Mouse (Mus musculus): Measurements from ENCODE around the gene Foxk1. TPM values are rescaled to one million over a fixed set of nuclear protein-coding genes. Genes with fewer than 3 reads are reported as not detected.

Gene Foxk1
- total RNA-seq (2014; rRNA removed; ENCODE audit: low replicate concordance) (9.5 and 9.7 TPM in 2 replicates), polyA plus RNA-seq (2015; fragmentation: Nextera tagmentation; extraction: Ambion mirVana) (1.8 and 3.5 TPM in 2 replicates)

GRCm38 (mm10) chr5:142400981-142401640, at the start of gene Foxk1:
Foxk1 (plus strand) TSS chr5:142401497.
- under 1% methylated on average over 47 of the region's 60 CpGs for WGBS
- peak; percentile 90 for ATAC-seq (ENCODE audit: insufficient read depth, low read depth)
- Histone ChIP-seq H3K4me3 (ENCODE audit: low read depth, low read length) (peak within 1 kb of the TSS; percentile 88), H3K4me1 (ENCODE audit: control insufficient read depth, insufficient read depth) (peaks cover 41% of the 10 kb centered on the region), H3K4me2 (ENCODE audit: low read depth, low read length) (peak within 1 kb of the TSS; percentile 81), H3K27me3 (ENCODE audit: control insufficient read depth, insufficient read depth, low read length) (no peaks in the 10 kb centered on the region), H3K27ac (ENCODE audit: low read depth) (peak within 1 kb of the TSS; percentile 92), H3K36me3 (replicated peaks; ENCODE audit: control insufficient read depth, insufficient read depth, low read length) (0 out of 2 replicates have a peak, but pooled peaks cover 3% of the 10 kb centered on the region), H3K9me3 (replicated peaks; ENCODE audit: control insufficient read depth, low read length) (no peaks in the 10 kb centered on the region), H3K9ac (replicated peaks; ENCODE audit: low read depth, low read length) (peak within 1 kb of the TSS; percentile 94)
- peak; percentile 76 for DNase-seq (ENCODE audit: low spot score)
- TF ChIP-seq CTCF (IDR thresholded peaks at IDR 0.05; ENCODE audit: low read depth) (no peak), EP300 (IDR thresholded peaks at IDR 0.05; ENCODE audit: low read depth) (no peak)

DNA sequence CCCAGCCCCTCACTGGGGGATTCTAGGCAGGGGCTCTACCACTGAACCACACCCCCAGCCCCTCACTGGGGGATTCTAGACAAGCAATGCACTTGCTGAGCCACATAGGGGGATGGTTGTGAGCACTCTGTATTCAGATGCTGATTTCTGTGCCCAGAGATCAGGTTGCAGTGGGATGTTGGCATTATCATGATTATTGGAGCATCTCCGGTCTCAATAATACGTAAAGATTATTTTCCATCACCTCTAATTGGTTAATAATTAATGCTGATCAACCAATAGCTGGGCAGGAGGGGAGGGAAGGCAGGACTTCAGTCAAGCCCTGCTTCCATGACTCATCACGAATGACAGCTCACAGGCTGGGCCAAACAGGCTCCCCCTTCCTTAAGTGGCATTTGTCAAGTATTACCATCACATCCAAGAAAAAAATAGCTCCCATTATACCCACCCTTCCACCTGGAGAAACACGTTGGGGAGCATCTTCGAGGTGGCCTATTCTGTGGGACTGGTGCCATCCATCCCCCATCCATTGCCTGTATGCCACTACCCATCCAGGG, 48.9 kb upstream of the Foxk1 start:
- WGBS, result 77% methylated on average over 5 of the region's 5 CpGs
- Histone ChIP-seq H3K9me3 (replicated peaks; ENCODE audit: control insufficient read depth, low read length) (no peaks in the 10 kb centered on the region), H3K4me2 (ENCODE audit: low read depth, low read length) (no peak overlapping the region), H3K4me1 (ENCODE audit: control insufficient read depth, insufficient read depth) (no peaks in the 10 kb centered on the region), H3K27ac (ENCODE audit: low read depth) (no peak overlapping the region), H3K27me3 (ENCODE audit: control insufficient read depth, insufficient read depth, low read length) (no peaks in the 10 kb centered on the region), H3K4me3 (ENCODE audit: low read depth, low read length) (no peak overlapping the region), H3K9ac (replicated peaks; ENCODE audit: low read depth, low read length) (no peak overlapping the region), H3K36me3 (replicated peaks; ENCODE audit: control insufficient read depth, insufficient read depth, low read length) (no peaks in the 10 kb centered on the region)
- TF ChIP-seq EP300 (IDR thresholded peaks at IDR 0.05; ENCODE audit: low read depth), result no peak
- TF ChIP-seq CTCF (IDR thresholded peaks at IDR 0.05; ENCODE audit: low read depth), result no peak
- DNase-seq (ENCODE audit: low spot score), result no peak
- ATAC-seq (ENCODE audit: insufficient read depth, low read depth), result no peak

DNA sequence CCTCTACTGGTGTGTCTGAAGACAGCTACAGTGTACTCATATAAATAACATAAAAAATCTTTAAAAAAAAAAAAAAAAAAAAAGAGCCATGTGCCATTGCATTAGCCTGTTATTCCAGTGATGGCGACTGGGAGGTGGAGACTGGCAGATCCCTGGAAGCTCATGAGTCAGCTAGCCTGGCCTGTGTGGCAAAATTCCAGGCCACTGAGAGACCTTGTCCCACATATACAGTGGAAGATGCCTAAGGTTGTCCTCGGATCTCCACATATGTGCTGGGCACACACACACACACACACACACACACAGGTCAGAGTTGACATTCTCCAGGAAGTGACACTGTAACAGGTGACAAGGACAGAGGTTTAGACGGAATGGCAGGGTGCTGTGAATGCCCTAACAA, 46.2 kb upstream of the Foxk1 start:
- no peak for DNase-seq (ENCODE audit: low spot score)
- Histone ChIP-seq H3K27me3 (ENCODE audit: control insufficient read depth, insufficient read depth, low read length) (no peaks in the 10 kb centered on the region), H3K4me3 (ENCODE audit: low read depth, low read length) (no peak overlapping the region), H3K4me2 (ENCODE audit: low read depth, low read length) (no peak overlapping the region), H3K4me1 (ENCODE audit: control insufficient read depth, insufficient read depth) (no peaks in the 10 kb centered on the region), H3K27ac (ENCODE audit: low read depth) (no peak overlapping the region), H3K9me3 (replicated peaks; ENCODE audit: control insufficient read depth, low read length) (no peaks in the 10 kb centered on the region), H3K9ac (replicated peaks; ENCODE audit: low read depth, low read length) (no peak overlapping the region), H3K36me3 (replicated peaks; ENCODE audit: control insufficient read depth, insufficient read depth, low read length) (no peaks in the 10 kb centered on the region)
- no peak for ATAC-seq (ENCODE audit: insufficient read depth, low read depth)
- 78% methylated on average over 3 of the region's 3 CpGs for WGBS
- TF ChIP-seq EP300 (IDR thresholded peaks at IDR 0.05; ENCODE audit: low read depth) (no peak), CTCF (IDR thresholded peaks at IDR 0.05; ENCODE audit: low read depth) (no peak)

DNA sequence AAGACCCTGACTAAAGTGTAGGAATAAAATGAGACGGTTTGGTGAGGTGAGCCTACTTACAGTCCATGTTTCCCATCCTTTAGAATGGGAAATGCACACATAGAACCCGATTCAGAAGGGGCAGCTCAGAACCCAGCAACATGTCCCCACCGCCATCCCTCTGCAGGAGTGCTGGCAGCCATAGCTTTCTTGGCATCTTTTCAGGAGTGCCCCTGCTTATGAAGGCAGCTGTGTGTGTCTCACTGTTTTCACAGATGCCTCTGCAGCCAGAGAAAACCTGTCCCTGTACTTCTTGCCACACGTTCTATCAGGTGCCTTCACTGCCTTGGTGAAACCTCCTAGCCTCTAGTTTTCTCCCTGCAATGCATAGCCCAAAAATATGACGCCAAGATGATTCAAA, 40.1 kb upstream of the Foxk1 start:
- Histone ChIP-seq H3K9me3 (replicated peaks; ENCODE audit: control insufficient read depth, low read length) (no peaks in the 10 kb centered on the region), H3K4me1 (ENCODE audit: control insufficient read depth, insufficient read depth) (no peaks in the 10 kb centered on the region), H3K4me2 (ENCODE audit: low read depth, low read length) (no peak overlapping the region), H3K9ac (replicated peaks; ENCODE audit: low read depth, low read length) (no peak overlapping the region), H3K27ac (ENCODE audit: low read depth) (no peak overlapping the region), H3K27me3 (ENCODE audit: control insufficient read depth, insufficient read depth, low read length) (0 out of 2 replicates have a peak, but pooled peaks cover 3% of the 10 kb centered on the region), H3K36me3 (replicated peaks; ENCODE audit: control insufficient read depth, insufficient read depth, low read length) (no peaks in the 10 kb centered on the region), H3K4me3 (ENCODE audit: low read depth, low read length) (no peak overlapping the region)
- TF ChIP-seq CTCF (IDR thresholded peaks at IDR 0.05; ENCODE audit: low read depth) (no peak), EP300 (IDR thresholded peaks at IDR 0.05; ENCODE audit: low read depth) (no peak)
- WGBS, result 55% methylated on average over 5 of the region's 5 CpGs
- DNase-seq (ENCODE audit: low spot score) (no peak), ATAC-seq (ENCODE audit: insufficient read depth, low read depth) (no peak)

GRCm38 (mm10) chr5:142362894-142363293, 38.4 kb upstream of the Foxk1 start:
- TF ChIP-seq CTCF (IDR thresholded peaks at IDR 0.05; ENCODE audit: low read depth) (no peak), EP300 (IDR thresholded peaks at IDR 0.05; ENCODE audit: low read depth) (no peak)
- WGBS, result 46% methylated on average over 3 of the region's 3 CpGs
- no peak for DNase-seq (ENCODE audit: low spot score)
- H3K27ac ChIP-seq (ENCODE audit: low read depth), result no peak overlapping the region
- no peaks in the 10 kb centered on the region for H3K9me3 ChIP-seq (replicated peaks; ENCODE audit: control insufficient read depth, low read length)
- 0 out of 2 replicates have a peak, but pooled peaks cover 3% of the 10 kb centered on the region for H3K27me3 ChIP-seq (ENCODE audit: control insufficient read depth, insufficient read depth, low read length)
- no peak overlapping the region for H3K4me3 ChIP-seq (ENCODE audit: low read depth, low read length)
- no peak for ATAC-seq (ENCODE audit: insufficient read depth, low read depth)
- H3K4me1 ChIP-seq (ENCODE audit: control insufficient read depth, insufficient read depth), result peaks cover 5% of the 10 kb centered on the region
- H3K9ac ChIP-seq (replicated peaks; ENCODE audit: low read depth, low read length), result no peak overlapping the region
- no peak overlapping the region for H3K4me2 ChIP-seq (ENCODE audit: low read depth, low read length)
- H3K36me3 ChIP-seq (replicated peaks; ENCODE audit: control insufficient read depth, insufficient read depth, low read length), result no peaks in the 10 kb centered on the region
